Mouse (Mus musculus) neural tube, embryonic 13.5 days (tissue): Measurements from ENCODE around the gene Fam71d. TPM values are rescaled to one million over a fixed set of nuclear protein-coding genes. Genes with fewer than 3 reads are reported as not detected.

Experiments
- ATAC-seq: fragments of 200-750 bp; cut with Nextera tagmentation; 2 replicates; pipeline ENCODE4 v1.8.0; 2017; ENCODE audit warnings: low read depth, mild to moderate bottlenecking, moderate TSS enrichment, moderate library complexity
- H3K27ac ChIP-seq: fragments of 300-500 bp; sonication (generic); replicated peaks from 2 replicates; pipeline ENCODE4 v1.5.1; 2015; ENCODE audit warnings: moderate library complexity, mild to moderate bottlenecking, inconsistent platforms
- H3K27me3 ChIP-seq: fragments of 300-500 bp; sonication (generic); 2 replicates; pipeline ENCODE4 v1.6.1; 2015; ENCODE audit warnings: mild to moderate bottlenecking, inconsistent platforms
- H3K36me3 ChIP-seq: fragments of 300-500 bp; sonication (generic); 2 replicates; pipeline ENCODE4 v1.6.1; 2015; ENCODE audit warnings: mild to moderate bottlenecking, inconsistent platforms
- H3K4me1 ChIP-seq: fragments of 300-500 bp; sonication (generic); replicated peaks from 2 replicates; pipeline ENCODE4 v1.6.1; 2015; ENCODE audit warnings: inconsistent platforms
- H3K4me2 ChIP-seq: fragments of 300-500 bp; sonication (generic); 2 replicates; pipeline ENCODE4 v1.6.1; 2015; ENCODE audit warnings: inconsistent platforms, mild to moderate bottlenecking, moderate library complexity
- H3K4me3 ChIP-seq: fragments of 300-500 bp; sonication (generic); 2 replicates; pipeline ENCODE4 v1.5.1; 2015; ENCODE audit warnings: mild to moderate bottlenecking, inconsistent platforms
- H3K9ac ChIP-seq: fragments of 300-500 bp; sonication (generic); 2 replicates; pipeline ENCODE4 v1.6.1; 2015; ENCODE audit warnings: moderate library complexity, mild to moderate bottlenecking, inconsistent platforms
- H3K9me3 ChIP-seq: fragments of 300-500 bp; sonication (generic); 2 replicates; pipeline ENCODE4 v1.6.1; 2016; ENCODE audit warnings: inconsistent platforms
- WGBS: fragments of 180-500 bp; shearing (Covaris S2); methylation state at CpG from one replicate; pipeline ENCODE4 v1.1.7; 2015; 5-methylcytosine and 5-hydroxymethylcytosine counted together
- polyA plus RNA-seq: library from polyadenylated mRNA; unstranded; fragments of >200 nt; fragmentation: Nextera tagmentation; extraction: Ambion mirVana; gene quantifications from 2 replicates; pipeline ENCODE4 v1.2.1, GENCODE M21; 2015

The Fam71d gene
- polyA plus RNA-seq, 1 experiment from 2014 or later = 0.59 TPM

DNA sequence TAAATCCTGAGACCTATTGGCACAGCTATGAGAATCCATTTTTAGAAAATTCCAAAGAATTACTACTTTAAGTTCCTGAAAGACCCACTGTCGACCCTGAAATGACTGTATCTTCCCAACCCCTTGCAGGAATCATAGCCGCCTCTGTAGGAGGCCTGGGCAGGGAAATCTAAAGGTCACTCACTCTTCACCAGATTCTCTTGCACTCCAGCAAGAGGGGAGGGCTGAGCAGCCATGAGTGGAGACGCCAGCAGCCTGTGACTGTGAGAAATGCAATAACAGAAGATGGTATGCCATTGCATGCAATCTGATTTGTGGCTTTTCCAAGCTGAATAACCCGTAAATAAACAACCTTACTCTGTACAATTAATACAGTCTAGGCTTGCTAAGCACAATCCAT, 36.4 kb downstream of the Fam71d start:
- 67% methylated on average over 4 of the region's 4 CpGs for WGBS

DNA sequence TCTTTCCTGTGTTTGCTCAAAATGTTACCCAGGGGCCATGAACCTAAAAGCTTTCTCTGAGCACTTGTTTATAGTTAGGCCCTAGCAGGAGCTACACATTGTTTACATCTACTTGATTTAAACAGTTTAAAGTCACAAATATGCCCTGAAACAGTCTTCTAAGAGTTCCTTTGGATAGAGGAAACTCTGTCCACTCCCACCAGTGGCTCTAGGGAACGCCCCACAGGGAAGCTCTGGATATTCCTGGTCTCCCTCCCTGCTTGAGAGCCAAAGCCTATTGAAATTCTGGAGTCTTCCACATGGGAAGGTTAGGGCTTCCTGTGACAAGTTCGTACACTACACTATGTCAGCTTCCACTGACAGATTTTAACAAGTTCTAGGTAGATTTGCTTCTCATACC, 48.3 kb downstream of the Fam71d start:
- Histone ChIP-seq H3K9ac (no peak overlapping the region), H3K9me3 (no peaks in the 10 kb centered on the region), H3K27ac (no peak overlapping the region), H3K4me2 (no peak overlapping the region), H3K4me3 (no peak overlapping the region), H3K27me3 (no peaks in the 10 kb centered on the region), H3K36me3 (no peaks in the 10 kb centered on the region), H3K4me1 (no peaks in the 10 kb centered on the region)
- no peak for ATAC-seq
- WGBS = 75% methylated on average over 2 of the region's 2 CpGs

More for the DNA sequence above, 36.4 kb downstream of the Fam71d start:
- Histone ChIP-seq H3K4me1 (peaks cover 5% of the 10 kb centered on the region; the same call in 1 of the 2 replicates), H3K9ac (no peak overlapping the region), H3K4me3 (no peak overlapping the region), H3K4me2 (no peak overlapping the region), H3K36me3 (no peaks in the 10 kb centered on the region), H3K27me3 (no peaks in the 10 kb centered on the region), H3K27ac (no peak overlapping the region), H3K9me3 (no peaks in the 10 kb centered on the region)
- no peak for ATAC-seq

DNA sequence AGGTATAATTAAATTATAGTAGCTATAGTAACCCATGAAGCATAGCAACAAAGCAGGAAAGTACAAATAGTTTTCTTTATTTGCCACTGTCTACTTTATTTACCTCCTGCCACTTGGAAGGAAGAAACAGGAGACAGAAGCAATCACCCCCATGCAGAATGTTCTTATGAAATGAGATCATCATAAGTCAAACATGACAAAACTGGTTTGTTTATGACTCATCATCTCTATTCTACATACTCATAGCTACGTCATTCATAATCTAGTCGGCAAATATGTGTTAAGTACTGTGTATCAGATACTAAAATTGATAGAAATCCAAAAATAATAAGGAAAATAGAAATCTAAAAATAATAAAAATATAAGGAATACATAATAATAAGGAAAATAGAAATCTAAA, 49.0 kb downstream of the Fam71d start:
- 97% methylated on average over 2 of the region's 2 CpGs for WGBS
- no peaks in the 10 kb centered on the region for H3K4me1 ChIP-seq

DNA sequence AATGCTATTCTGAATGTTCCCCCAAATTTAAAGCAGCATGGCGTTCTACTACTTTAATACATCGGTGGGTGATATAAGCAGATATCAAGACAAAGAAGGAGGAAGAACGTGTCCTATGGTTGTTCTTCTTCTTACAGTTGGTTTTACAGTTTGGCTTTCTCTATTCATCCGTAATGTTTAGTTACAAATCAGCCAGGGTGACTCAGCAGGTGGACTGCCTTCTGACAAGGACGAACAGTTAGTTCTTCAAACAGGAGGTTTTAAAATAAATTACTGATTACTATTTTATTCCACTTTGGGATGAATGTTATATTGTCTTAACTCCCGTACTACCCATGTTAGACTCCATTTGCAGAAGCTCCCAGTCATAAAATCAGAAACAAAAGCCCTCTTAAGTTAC, 54.9 kb downstream of the Fam71d start:
- H3K4me1 ChIP-seq = peaks cover 13% of the 10 kb centered on the region
- H3K4me3 ChIP-seq = no peak overlapping the region
- no peak overlapping the region for H3K9ac ChIP-seq
- no peak overlapping the region for H3K27ac ChIP-seq
- no peak overlapping the region for H3K4me2 ChIP-seq
- ATAC-seq = no peak
- H3K36me3 ChIP-seq = no peaks in the 10 kb centered on the region
- WGBS = 70% methylated on average over 6 of the region's 6 CpGs
- H3K9me3 ChIP-seq = no peaks in the 10 kb centered on the region
- peaks cover 16% of the 10 kb centered on the region for H3K27me3 ChIP-seq

More for the DNA sequence above, 49.0 kb downstream of the Fam71d start:
- no peak overlapping the region for H3K4me3 ChIP-seq
- no peaks in the 10 kb centered on the region for H3K36me3 ChIP-seq
- no peak overlapping the region for H3K9ac ChIP-seq
- H3K27me3 ChIP-seq = no peaks in the 10 kb centered on the region
- ATAC-seq = no peak
- no peak overlapping the region for H3K4me2 ChIP-seq
- H3K27ac ChIP-seq = no peak overlapping the region
- no peaks in the 10 kb centered on the region for H3K9me3 ChIP-seq

DNA sequence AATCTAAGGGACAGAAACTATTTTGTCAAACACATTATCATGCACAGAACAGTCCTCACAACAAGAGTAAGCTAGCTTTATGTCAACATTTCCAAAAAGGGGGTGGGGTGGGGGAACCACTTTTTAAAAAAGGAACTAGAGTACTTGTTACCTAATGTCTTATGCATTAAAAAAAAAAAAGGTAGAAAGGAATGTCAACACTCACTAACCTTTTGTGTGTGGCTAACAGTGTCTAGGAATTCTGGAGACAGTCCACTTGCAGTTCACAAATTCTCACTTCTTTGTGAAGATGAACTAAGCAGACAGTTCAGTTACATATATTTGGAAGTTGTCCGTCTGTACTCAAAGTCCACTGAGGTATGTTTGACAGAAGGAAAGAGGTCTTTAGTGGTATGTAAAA, 56.1 kb downstream of the Fam71d start:
- H3K4me3 ChIP-seq = no peak overlapping the region
- H3K36me3 ChIP-seq = no peaks in the 10 kb centered on the region
- H3K4me2 ChIP-seq = peak overlapping the region; percentile 78
- H3K9ac ChIP-seq = 0 out of 2 replicates have a peak overlapping the region, but pooled peaks have one; percentile 67
- no peak for ATAC-seq
- H3K4me1 ChIP-seq = peaks cover 13% of the 10 kb centered on the region
- WGBS = 48% methylated on average over 1 of the region's 1 CpGs
- no peaks in the 10 kb centered on the region for H3K9me3 ChIP-seq
- H3K27ac ChIP-seq = no peak overlapping the region
- H3K27me3 ChIP-seq = peaks cover 16% of the 10 kb centered on the region

DNA sequence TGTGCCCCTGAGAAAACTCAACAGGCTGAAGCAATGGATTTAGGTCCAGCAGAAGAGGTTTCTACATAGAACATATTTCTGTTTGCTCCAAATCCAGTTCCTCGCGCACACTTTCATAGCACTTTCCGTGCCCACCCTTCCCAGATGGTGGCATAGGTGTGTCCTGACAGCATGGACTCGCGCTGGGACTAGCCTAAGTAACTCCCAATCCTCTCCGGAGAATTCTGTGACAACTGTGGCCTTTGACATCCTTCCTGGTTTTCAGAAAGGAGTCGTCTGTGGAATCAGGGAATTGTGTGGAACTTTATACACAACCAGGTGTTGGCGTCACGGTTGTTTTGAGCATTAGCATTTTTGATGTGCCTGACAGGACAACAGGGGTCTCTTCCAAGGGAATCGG, 56.8 kb downstream of the Fam71d start:
- ATAC-seq = peak; percentile 44
- peak overlapping the region; percentile 67 for H3K9ac ChIP-seq
- H3K36me3 ChIP-seq = no peaks in the 10 kb centered on the region
- peak overlapping the region; percentile 77 for H3K4me3 ChIP-seq
- peak overlapping the region; percentile 78 for H3K4me2 ChIP-seq
- H3K27ac ChIP-seq = no peak overlapping the region
- peaks cover 13% of the 10 kb centered on the region for H3K4me1 ChIP-seq
- H3K9me3 ChIP-seq = no peaks in the 10 kb centered on the region
- WGBS = 0% methylated on average over 10 of the region's 10 CpGs
- H3K27me3 ChIP-seq = peaks cover 16% of the 10 kb centered on the region

DNA sequence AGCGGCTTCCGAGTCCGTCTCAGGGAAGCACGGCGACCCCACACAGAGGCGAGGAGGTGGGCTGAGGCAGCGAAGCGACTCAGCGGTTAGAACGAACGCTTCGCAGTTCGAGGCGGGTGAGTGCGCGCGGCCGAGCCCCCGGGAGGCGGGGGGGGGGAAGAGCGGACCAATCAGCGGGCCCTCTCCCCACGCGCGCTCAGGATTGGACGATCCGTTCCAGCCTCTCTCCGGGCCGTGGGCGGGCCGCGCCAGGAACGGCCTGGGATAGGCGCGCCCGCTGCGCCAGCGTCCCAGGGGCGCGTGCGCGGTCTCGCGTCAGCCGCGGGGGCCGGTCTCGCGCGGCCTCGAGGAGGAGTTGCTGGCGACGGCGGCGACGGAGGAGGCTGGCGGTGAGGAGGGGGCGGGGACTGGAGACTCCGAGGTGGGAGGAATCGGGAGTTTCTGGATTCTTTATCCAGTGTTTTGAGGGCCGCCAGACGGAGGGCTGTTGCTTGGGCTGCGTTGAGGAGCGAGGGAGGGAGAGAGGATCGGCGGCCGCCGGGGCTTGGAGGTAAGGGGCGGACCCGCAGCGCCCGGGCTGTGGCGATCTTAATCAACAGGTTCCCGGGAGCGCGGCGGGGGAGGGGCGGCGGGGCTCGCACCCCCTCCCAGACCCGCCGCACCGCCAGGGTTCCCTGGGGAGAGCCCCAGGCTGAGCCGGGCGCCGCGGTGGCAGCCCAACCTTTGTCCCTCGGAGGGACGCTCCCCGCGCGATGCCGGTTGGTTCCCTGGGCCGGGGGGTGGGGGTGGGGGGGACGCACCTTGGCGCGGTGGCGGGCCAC, 57.4 kb downstream of the Fam71d start, which contains the start of gene Mpp5:
TSS of gene Mpp5 (plus strand) at position 351 of the 821 bp plus-strand sequence.
- peaks cover 16% of the 10 kb centered on the region for H3K27me3 ChIP-seq
- ATAC-seq = peak; percentile 100
- peaks cover 13% of the 10 kb centered on the region for H3K4me1 ChIP-seq
- under 1% methylated on average over 96 of the region's 98 CpGs for WGBS
- peak within 1 kb of the TSS; percentile 84 for H3K9ac ChIP-seq
- H3K9me3 ChIP-seq = no peaks in the 10 kb centered on the region
- H3K27ac ChIP-seq = peak within 1 kb of the TSS; percentile 89
- peak within 1 kb of the TSS; percentile 77 for H3K4me3 ChIP-seq
- H3K4me2 ChIP-seq = peak within 1 kb of the TSS; percentile 78
- no peaks in the 10 kb centered on the region for H3K36me3 ChIP-seq

DNA sequence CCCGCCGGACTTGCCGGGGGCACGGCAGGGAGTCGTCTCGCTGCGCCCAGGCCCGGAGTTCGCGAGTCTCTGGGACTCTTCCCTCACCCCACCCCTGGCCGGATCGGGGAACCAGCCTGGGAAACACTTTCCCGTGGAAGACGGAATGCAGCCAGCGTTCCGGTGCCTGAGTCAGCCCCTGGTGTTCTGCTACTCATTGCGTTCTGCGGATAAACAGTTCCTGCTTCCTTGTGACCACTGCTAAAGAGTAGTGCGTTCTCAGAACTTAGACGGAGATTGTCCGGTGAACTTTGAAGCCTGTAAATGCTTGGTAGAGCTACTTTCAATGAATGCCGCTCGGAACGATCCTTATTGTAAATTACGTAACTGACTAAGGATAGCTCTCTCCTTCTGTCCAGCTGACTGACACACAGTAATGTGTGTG, 58.1 kb downstream of the Fam71d start:
- Histone ChIP-seq H3K9ac (peak overlapping the region; percentile 84), H3K4me3 (peak overlapping the region; percentile 77), H3K9me3 (no peaks in the 10 kb centered on the region), H3K4me1 (peaks cover 13% of the 10 kb centered on the region), H3K36me3 (no peaks in the 10 kb centered on the region), H3K27ac (peak overlapping the region; percentile 89), H3K4me2 (peak overlapping the region; percentile 78), H3K27me3 (peaks cover 16% of the 10 kb centered on the region)
- under 1% methylated on average over 25 of the region's 25 CpGs for WGBS
- ATAC-seq = peak; percentile 32

DNA sequence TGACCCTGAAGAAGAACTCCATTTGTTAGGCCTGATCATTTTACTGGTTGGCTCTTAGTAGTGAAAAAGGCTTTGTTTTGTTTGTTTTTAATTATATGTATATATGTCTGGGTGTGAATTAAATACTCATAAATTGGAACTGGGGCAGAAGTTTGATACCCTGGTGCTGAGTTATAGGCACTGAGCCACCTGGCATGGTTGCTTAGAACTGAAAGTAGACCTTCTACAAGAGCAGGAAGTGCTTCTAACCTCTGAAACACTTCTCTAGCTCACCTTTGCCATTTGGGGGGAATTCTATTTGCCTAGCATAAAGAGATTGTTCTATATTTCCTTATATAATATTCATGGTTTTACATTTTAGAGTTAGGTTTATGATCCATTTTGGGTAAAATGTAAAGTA, 70.6 kb downstream of the Fam71d start:
- no peaks in the 10 kb centered on the region for H3K9me3 ChIP-seq
- ATAC-seq = no peak
- H3K4me3 ChIP-seq = no peak overlapping the region
- H3K9ac ChIP-seq = no peak overlapping the region
- H3K27me3 ChIP-seq = no peaks in the 10 kb centered on the region
- H3K4me2 ChIP-seq = no peak overlapping the region
- H3K36me3 ChIP-seq = no peaks in the 10 kb centered on the region
- H3K4me1 ChIP-seq = no peaks in the 10 kb centered on the region
- no peak overlapping the region for H3K27ac ChIP-seq

DNA sequence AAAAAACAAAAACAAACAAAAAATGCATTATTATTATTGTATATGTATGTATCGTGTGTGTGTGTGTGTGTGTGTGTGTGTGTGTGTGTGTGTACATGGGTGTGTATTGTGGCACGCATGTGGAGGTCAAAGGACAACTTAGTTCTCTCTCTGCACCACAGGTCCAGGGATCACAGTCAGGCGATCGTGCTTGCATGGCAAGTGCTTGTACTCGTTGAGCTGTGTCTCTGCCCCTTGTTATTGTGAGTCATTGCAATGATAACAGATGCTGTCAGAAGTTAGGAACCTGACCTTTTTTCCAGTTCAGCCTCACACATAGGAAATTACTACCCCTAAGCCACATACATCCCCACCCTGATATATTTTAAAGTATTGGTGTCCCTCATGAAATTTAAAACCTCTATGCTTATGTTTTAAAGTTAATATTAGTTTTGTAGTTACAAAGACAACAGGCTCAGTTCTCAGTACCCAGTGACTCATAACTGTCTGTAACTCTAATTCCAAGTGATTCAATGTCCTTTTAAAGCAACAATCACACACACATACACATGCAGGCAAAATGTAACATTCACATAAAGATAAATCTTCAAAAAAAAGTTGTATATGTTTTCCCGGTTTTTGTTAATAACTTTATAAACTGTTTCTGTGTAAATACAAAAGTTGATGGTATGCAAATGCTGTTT, 77.8 kb downstream of the Fam71d start:
- no peak overlapping the region for H3K9ac ChIP-seq
- no peaks in the 10 kb centered on the region for H3K36me3 ChIP-seq
- no peaks in the 10 kb centered on the region for H3K4me1 ChIP-seq
- no peak overlapping the region for H3K27ac ChIP-seq
- no peaks in the 10 kb centered on the region for H3K9me3 ChIP-seq
- ATAC-seq = no peak
- H3K27me3 ChIP-seq = no peaks in the 10 kb centered on the region
- no peak overlapping the region for H3K4me3 ChIP-seq
- WGBS = 84% methylated on average over 6 of the region's 6 CpGs
- no peak overlapping the region for H3K4me2 ChIP-seq

DNA sequence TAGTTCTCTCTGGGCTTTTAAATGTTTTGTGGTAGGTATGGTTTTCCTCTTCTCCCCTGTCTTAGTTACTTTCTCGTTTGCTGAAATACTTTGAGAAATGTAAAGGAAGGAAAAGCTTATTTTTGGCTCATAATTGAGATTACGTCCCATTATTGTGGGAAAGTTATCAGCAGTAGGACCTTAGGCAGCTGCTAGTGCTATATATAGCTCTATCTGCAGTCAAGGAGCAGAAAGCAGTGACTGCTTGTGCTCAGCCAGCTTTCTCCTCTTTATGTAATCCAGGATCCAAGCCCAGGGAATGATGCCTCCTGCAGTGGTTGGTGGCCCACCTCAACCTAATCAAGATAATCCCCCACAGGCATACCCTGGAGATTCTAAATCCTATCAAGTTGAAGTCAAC, 81.9 kb downstream of the Fam71d start:
- Histone ChIP-seq H3K4me2 (no peak overlapping the region), H3K4me3 (no peak overlapping the region), H3K9ac (no peak overlapping the region), H3K4me1 (peaks cover 6% of the 10 kb centered on the region; the same call in 1 of the 2 replicates), H3K27ac (no peak overlapping the region), H3K36me3 (no peaks in the 10 kb centered on the region), H3K9me3 (no peaks in the 10 kb centered on the region), H3K27me3 (no peaks in the 10 kb centered on the region)
- WGBS = 89% methylated on average over 2 of the region's 2 CpGs
- ATAC-seq = no peak

DNA sequence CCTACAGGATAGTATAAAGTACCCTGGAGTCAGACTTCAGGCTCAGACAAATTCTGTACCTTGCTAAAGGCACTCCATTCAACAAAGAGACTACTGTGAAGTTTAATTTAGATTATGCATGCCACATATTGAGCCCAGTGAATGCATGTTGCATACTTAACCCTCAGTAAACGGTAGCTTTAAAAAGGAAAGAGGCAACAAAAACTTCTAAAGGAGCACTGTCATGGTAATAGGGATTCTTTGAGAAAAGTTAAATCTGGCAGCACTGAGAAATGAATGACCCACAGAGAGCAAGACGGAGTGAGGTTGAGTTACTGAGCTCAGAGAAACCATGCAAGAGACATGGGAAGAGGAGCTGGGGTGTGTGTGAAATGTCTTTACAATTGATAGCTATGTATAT, 86.6 kb downstream of the Fam71d start:
- H3K36me3 ChIP-seq = no peaks in the 10 kb centered on the region
- H3K4me1 ChIP-seq = peaks cover 19% of the 10 kb centered on the region; the same call in 1 of the 2 replicates
- peak overlapping the region; percentile 52; the same call in 1 of the 2 replicates for H3K27ac ChIP-seq
- no peaks in the 10 kb centered on the region for H3K9me3 ChIP-seq
- 0 out of 2 replicates have a peak overlapping the region, but pooled peaks have one; percentile 20 for H3K4me2 ChIP-seq
- H3K4me3 ChIP-seq = no peak overlapping the region
- H3K27me3 ChIP-seq = no peaks in the 10 kb centered on the region
- ATAC-seq = peak; percentile 40
- H3K9ac ChIP-seq = no peak overlapping the region
- WGBS = 6% methylated on average over 2 of the region's 2 CpGs
